Mouse (Mus musculus) gastrocnemius, adult 8-10 months (tissue): ENCODE results near the gene Sympk. TPM values are rescaled to one million over a fixed set of nuclear protein-coding genes. Genes with fewer than 3 reads are reported as not detected.
A peak's percentile ranks its signal among the peaks of the same experiment; 100 is the strongest.
"Not testable (repeated sequence)": the region's sequence is repeated elsewhere in the genome, so short reads cannot be mapped to it uniquely, and the experiment has no call there.

Experiments
- DNase-seq, 2 experiments: peaks; one replicate each; pipeline ENCODE4 v3.0.0; 2022; ENCODE audit warnings: low spot score in 2 of 2
- total RNA-seq, 4 experiments: library from RNA; stranded (reverse); gene quantifications; 2 replicates each; pipeline ENCODE4 v1.2.4; 2022

The Sympk gene
- total RNA-seq, 4 experiments from 2014 or later: 70.2 to 93.3 (median 83.6) TPM

DNA sequence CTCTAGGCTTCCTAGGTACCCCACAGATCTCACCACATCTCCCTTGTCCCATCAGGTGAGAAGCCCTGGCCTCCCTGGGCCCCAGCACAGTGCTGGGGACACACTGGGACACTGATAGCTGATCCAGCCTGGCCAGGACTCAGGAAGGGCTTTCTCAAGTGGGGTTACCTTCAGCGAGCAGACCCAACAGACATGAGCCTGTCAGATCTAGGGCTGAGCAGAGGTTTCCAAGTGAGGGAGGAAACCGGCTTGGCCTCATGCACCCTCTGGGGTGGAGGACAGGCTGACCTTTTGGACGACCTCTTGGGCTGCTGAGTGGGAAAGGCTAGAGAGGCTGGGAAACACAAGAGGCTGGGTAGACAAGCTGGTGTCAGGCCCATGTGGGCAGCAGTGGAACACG, 27.0 kb downstream of the Sympk start:
- DNase-seq: no peak

DNA sequence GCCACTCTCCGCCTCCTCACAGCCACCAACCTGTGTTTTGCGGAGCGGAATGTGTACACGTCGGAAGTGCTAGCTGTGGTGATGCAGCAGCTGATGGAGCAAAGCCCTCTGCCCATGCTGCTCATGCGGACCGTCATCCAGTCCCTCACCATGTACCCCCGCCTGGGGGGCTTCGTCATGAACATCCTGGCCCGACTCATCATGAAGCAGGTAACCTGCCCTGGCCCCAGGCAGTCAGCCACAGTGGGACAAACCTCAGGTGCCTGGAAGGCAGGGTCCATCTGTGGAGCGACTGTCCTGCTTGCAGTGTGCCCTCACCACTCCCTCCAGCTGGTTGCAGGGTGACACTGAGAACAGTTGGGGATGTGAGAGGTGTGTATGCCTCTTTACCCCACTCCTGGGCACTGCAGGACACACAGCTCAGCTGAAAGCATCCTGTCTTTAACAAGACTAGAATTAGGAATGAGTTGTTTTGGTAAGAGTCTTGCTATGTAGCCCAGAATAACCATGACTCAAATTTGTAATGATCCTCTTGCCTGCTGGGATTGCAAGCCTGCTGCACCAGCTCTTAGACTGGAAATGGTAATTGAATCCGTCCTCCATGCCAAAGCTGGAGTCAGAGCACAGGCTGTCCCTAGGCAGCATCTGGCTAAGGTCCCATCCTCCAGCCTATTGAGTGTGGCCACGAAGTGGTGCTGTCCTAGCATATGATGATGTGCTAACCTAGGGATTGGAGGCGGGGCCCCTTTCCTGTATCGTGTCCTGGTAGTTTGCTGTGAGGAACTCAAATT, 28.4 kb downstream of the Sympk start:
- DNase-seq: peak; percentile 70 to 72

DNA sequence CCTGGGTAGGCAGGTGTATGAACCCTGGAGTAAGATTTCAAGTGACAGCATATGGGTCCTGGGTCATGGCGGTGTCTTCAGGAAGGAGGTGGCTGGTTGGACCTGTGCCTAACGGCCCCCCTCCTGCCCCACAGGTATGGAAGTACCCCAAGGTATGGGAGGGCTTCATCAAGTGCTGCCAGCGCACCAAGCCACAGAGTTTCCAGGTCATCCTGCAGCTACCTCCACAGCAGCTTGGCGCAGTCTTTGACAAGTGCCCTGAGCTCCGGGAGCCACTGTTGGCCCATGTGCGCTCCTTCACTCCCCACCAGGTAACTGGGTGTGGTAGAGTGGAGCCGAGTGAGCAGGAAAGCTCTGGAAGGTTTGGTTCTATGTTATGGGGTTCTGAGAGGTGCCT, 29.0 kb downstream of the Sympk start:
- DNase-seq: no peak

DNA sequence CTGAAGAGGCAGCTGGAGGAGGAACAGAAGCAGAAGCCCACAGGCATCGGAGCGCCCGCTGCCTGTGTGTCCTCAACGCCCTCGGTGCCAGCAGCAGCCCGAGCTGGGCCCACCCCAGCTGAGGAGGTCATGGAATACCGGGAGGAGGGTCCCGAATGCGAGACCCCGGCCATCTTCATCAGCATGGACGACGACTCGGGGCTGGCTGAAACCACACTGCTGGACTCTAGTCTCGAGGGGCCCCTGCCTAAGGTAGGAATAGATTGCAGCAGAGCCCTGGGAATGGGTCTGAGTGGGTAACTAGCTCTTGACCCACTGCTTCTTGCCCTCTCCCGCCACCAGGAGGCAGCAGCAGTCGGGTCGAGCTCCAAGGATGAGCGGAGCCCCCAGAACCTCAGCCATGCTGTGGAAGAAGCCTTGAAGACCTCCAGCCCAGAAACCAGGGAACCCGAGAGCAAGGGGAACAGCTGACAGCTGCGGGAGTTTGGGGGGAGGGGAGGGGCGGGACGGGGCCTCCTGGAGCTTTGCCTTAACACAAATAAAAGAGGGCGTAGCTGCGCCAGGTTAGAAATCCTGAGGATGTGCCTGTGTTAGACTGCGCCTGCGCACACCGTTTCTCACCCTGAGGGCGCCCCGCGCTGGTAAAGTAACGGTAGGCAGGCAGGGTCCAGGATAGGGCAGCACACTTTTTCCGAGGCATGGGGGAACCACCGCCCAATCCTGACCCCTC, 30.0 kb downstream of the Sympk start, which contains the start of gene Rsph6a:
Gene Rsph6a (plus strand): TSS at position 644 of the 730 bp plus-strand sequence.
- no peak for DNase-seq

DNA sequence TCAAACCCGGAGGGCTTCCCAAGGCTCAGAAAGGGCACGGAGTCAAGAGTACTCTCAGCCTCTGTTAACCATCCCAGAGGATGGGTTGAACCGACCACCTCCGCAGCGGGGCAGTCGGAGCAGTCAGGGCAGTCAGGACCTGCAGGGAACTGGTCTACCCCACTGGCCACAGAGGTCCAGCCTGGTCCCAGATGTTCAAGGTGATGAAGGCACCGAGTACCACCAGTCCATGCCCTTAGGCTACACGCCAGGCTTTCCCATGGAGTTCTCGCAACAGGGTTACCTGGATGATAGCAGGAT, 30.6 kb downstream of the Sympk start:
- no peak for DNase-seq

DNA sequence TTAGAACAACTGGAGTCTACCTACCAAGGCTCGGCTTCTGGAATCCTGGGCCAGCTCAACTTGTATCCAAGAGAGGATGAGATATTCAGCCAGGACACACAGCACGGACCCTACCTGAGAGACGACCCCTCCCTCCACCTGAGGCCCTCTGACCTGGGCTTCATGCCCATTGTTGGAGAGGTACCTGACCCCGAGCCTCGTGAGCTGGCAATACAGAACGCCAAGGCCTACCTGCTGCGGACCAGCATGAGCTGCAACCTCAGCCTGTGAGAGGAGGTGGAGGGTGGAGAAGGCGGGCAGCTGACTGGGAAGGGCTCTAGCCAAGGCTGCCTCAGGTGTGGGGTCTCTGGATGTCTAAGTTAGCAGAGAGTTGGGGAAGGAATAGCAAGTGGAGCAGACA, 30.9 kb downstream of the Sympk start:
- no peak for DNase-seq

DNA sequence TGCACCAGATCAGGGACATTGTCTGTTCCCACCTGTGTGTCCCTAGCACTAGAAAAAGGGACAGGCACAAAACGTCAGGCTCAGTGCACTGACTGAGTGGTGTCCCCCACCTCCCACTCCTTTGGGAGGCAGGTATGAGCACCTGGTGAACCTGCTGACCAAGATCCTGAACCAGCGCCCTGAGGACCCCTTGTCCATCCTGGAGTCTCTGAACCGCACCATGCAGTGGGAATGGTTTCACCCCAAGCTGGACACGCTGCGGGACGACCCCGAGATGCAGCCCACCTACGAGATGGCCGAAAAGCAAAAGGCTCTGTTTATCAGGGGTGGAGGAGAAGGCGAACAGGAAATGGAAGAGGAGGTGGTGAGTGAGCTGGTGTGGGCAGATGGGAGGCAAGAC, 33.2 kb downstream of the Sympk start:
- DNase-seq: no peak

DNA sequence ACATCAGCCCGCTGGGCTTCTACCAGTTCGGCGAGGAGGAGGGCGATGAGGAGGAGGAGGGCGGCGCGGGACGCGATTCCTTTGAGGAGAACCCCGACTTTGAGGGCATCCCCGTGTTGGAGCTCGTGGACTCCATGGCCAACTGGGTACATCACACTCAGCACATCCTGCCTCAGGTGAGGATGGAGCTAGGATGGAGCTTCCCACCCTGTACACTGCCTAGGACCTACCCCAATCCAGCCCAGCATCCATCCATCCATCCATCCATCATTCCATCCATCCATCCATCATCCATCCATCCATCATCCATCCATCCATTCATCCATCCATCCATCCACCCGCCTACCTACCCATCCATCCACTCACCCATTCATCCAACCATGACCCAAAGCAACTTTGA, 41.7 kb downstream of the Sympk start:
- DNase-seq: no peak

DNA sequence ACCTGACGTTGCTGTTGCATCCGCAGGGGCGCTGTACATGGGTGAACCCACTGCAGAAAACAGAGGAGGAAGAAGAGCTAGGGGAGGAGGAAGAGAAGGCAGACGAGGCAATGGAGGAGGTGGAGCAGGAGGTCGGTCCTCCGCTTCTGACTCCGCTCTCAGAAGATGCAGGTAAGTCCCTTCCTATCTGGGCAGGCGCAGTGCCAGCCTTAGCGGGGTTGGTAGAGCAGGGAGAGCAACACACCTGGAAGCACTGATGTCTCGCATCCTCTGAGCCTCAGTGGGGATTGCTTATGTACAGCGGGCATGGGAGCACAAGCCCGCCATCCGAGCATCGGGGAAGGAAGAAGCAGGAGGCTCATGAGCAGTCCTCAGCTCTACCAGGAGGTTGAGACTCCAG, 42.9 kb downstream of the Sympk start:
- DNase-seq: no peak

DNA sequence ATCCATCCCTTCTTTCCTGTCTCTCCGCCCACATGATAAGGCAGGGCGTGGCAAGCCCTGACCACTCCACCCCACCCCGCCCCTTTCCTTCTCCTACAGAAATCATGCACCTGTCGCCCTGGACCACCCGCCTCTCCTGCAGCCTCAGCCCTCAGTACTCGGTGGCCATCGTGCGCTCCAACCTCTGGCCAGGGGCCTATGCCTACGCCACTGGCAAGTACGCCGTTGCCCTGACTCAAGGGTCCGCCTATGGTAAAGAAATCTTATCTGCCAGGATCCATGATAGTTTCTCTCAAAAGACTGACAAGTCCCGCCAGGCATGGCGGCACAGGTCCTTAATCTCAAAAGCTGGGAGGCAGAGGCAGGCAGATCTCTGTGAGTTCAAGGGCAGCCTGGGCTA, 43.8 kb downstream of the Sympk start:
- DNase-seq: no peak

DNA sequence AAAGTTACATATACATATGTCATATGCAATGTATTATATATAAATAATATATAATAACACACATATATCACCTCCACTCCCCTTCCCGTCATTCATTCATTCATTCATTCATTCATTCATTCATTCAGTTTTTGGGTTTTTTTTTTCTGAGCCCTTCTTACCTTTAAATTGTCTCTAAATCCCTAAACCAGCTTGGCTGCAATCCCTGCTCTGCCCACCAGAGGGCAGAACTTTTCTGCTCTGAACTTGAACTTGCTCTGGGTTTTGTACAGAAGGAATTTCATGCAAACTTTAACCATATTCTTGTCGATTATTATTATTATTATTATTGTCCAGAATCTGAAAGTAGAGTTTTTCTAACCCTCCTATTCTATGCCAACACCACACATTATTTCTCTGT, 44.5 kb downstream of the Sympk start:
- DNase-seq: peak in 1 of 2 experiments; percentile 58

DNA sequence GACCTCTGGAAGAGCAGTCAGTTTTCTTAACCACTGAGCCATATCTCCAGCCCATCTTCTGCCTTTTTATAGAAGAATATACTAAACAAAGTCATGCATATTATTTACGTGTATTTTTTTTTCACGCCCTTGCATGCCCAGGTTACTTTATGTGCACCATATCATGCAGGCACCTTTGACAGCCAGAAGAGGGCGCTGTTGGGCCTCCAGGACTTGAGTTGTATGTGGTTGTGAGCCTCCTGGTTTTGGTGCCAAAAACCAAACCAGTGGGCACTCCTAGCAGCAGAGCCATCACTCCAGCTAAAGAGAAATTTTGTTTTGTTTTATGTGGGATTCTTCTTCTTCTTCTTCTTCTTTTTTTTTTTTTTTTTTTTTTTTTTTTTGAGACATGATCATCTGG, 45.3 kb downstream of the Sympk start:
- DNase-seq: no peak

DNA sequence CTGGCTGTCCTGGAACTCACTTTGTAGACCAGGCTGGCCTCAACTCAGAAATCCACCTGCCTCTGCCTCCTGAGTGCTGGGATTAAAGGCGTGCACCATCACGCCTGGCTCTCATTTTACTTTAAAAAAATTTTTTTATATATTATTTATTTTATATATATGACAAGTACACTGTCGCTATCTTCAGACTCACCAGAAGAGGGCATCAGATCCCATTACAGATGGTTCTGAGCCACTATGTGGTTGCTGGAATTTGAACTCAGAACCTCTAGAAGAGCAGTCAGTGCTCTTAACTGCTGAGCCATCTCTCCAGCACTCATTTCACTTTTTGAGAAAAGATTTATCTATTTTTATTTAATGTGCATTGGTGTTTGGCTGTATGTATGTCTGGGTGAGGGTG, 46.8 kb downstream of the Sympk start:
- DNase-seq: not testable (repeated sequence)

DNA sequence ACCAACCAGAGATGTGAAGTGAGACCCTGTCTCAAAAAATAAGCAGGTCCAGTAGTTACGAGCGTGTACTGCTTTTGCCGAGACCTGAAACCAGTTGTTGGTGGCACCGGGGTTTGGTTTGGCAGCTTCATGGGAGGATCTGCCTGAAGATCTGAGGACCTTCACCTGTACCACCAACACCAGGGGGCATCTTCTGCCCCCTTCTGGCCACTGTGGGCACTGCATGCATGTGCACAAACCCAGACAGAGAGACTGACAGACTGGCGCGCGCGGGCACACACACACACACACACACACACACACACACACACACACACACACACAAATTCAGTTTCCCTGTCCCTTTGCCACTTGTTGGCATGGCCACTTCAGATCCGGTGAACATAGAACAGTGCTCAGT, 49.3 kb downstream of the Sympk start:
- no peak for DNase-seq

DNA sequence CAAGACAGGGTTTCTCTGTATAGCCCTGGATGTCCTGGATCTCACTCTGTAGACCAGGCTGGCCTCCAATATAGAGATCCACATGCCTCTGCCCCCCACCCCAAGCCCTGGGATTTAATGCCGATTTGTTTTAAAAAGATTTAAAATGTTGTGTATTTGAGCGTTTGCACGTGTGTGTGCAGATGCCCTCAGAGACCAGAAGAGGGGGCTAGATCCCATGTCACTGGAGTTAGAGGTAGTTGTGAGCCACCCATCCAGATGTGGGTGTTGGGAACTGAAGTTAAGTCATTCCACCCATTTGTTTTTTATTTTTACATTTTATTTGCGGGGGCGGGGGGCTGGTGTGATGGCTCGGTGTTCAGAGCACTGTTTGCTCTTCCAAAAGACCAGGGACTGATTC, 50.3 kb downstream of the Sympk start:
- no peak for DNase-seq

DNA sequence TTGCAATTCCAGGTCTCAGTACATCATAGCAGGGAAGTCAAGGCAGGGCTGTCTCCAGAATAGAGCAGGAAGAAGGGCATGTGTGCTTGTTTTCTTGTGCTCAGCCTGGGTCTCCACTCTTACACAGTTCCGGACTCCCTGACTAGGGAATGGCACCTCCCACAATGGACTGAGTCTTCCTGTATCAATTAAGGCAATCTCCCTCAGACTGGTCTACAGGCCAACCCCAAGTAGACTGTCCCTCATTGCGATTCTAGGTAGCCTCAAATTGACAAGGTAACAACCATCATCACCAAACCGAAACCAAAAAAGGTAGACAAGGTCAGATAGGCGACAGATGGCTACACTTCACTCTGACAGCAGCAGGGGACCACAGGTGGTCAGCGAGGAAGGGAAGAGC, 51.1 kb downstream of the Sympk start:
- DNase-seq: no peak

DNA sequence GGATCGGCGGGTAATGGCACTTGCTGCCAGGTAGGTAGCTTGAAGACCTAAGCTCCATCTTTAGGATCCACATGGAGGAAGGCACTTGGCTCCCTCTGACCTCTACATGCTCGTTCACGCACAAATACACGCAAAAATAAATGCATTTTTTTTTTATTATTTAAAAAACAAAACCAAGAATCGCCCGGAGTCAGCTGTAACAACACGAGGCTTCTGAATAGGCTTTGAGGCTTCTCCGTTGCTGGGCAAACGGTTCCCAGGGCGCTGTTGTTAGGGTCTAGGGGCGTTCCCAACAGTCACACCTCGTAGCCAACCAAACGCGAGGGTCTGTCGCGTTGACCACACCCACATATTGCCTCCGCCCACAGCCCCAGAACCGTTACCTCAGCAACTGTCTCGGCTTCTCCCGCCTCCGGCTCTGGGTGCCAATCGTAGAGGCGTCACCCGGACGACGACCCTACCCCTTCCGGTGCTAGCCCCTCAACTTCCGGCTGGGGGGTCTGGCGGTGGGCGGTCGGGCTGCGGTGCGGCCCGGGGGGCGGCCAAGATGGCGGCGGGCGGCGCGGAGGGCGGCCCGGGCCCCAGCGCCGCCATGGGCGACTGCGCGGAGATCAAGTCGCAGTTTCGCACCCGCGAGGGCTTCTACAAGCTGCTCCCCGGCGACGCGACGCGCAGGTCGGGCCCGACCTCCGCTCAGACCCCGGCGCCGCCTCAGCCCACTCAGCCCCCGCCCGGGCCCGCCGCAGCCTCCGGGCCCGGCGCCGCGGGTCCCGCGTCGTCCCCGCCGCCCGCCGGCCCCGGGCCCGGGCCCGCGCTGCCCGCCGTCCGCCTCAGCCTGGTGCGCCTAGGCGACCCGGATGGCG, 51.8 kb downstream of the Sympk start, which contains the start of gene Dmwd:
Gene Dmwd (plus strand): TSS at position 505 of the 863 bp plus-strand sequence.
- peak; percentile 82 to 92 for DNase-seq

DNA sequence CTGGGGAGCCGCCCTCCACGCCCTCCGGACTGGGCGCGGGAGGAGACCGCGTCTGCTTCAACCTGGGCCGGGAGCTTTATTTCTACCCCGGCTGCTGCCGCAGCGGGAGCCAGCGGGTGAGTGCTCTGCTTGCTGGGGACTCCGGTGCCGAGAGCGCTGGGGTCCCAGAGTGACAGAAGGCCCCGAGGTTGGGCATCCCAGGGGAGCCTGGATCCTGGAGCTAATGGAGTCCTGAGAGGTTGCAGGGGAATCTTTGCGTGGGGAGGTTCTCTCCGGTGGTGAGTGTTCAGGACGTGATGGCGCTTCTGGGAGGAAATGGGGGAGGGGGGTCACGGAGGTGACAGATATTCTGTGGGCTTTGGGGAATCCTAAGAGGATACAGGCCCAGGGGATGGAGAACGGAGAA, 52.4 kb downstream of the Sympk start:
- no peak for DNase-seq

DNA sequence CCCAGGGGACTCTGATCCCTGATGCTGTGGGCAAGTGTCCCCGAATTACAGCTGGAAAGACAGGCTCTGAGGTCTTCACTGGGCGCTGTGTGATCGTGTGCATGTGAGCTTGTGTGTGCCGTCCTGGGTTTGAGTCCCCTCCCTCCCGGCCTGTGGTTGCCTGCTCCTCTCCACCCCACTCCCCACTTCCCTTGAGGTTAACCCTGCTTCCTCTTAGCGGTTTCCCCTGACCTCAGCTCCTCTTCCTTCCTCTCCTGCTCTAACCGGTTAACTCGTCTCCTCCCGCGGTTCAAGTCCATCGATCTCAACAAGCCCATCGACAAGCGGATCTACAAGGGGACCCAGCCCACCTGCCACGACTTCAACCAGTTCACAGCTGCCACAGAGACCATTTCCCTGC, 53.6 kb downstream of the Sympk start:
- DNase-seq: no peak

DNA sequence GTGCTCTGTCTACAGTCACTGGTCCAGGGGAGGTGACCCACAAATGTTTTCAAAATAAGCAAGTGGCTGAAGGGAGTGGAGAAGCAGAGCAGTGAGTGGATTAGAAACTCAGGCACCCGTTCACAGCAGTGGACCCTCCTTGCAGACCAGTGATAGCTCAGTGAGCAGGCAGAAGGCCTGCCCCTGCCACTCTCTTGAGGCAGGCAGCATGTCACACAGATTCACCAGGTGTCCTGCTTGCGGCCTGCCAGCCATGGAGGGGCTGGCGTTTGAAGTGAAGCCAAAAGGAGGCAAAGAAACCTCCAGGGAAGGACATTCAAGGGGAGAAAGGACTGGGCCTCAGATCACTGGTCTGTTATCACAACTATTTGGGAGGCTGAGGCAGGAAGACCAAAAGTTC, 54.6 kb downstream of the Sympk start:
- DNase-seq: no peak

DNA sequence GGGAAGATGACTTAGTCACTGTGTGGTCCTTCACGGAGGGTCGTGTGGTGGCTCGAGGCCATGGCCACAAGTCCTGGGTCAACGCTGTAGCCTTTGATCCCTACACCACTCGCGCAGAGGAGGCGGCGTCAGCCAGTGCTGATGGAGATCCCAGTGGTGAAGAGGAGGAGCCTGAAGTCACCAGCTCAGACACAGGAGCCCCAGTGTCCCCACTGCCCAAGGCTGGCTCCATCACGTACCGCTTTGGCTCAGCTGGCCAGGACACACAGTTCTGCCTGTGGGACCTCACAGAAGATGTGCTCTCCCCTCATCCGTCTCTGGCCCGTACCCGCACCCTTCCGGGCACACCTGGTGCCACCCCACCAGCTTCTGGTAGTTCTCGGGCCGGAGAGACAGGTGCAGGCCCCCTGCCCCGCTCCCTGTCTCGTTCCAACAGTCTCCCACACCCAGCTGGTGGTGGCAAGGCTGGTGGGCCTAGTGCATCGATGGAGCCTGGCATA, 56.3 kb downstream of the Sympk start:
- no peak for DNase-seq

DNA sequence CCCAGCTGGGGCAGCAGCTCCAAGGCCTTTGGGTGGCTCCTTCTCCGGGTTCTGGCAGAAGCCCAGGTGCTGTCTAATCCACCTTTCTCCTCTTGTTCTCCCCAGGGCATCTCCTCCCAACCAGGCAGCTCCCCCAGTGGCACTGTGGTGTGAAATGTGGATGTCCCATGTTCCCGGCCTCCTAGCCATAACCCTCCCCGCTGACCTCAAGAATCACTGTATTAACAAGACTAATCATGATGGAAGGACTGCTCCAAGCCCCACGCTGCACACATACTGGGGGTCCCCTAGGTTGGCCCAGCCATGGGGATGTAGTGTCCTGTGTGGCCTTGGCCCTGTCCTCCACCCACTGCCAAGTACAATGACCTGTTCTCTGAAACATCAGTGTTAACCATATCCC, 58.0 kb downstream of the Sympk start:
- DNase-seq: no peak
